Mouse (Mus musculus) limb, embryonic 13.5 days (tissue): ENCODE results near the gene Necap1. TPM values are rescaled to one million over a fixed set of nuclear protein-coding genes. Genes with fewer than 3 reads are reported as not detected.
A peak's percentile ranks its signal among the peaks of the same experiment; 100 is the strongest.

Experiments
- ATAC-seq: fragments of 200-750 bp; cut with Nextera tagmentation; 2 replicates; pipeline ENCODE4 v1.8.0; 2017; ENCODE audit warnings: low read depth, moderate number of reproducible peaks, moderate TSS enrichment; ENCODE audit not compliant: low FRiP score
- H3K27ac ChIP-seq: fragments of 300-500 bp; sonication (generic); 2 replicates; pipeline ENCODE4 v1.5.1; 2015; ENCODE audit warnings: inconsistent platforms, mild to moderate bottlenecking, moderate library complexity
- H3K27me3 ChIP-seq: fragments of 300-500 bp; sonication (generic); 2 replicates; pipeline ENCODE4 v1.6.1; 2015; ENCODE audit warnings: mild to moderate bottlenecking, inconsistent platforms
- H3K36me3 ChIP-seq: fragments of 300-500 bp; sonication (generic); 2 replicates; pipeline ENCODE4 v1.6.1; 2015; ENCODE audit warnings: inconsistent platforms, mild to moderate bottlenecking, moderate library complexity
- H3K4me1 ChIP-seq: fragments of 300-500 bp; sonication (generic); 2 replicates; pipeline ENCODE4 v1.6.1; 2015; ENCODE audit warnings: inconsistent platforms
- H3K4me2 ChIP-seq: fragments of 300-500 bp; sonication (generic); replicated peaks from 2 replicates; pipeline ENCODE4 v1.6.1; 2015; ENCODE audit warnings: inconsistent platforms, mild to moderate bottlenecking, moderate library complexity
- H3K4me3 ChIP-seq: fragments of 300-500 bp; sonication (generic); 2 replicates; pipeline ENCODE4 v1.5.1; 2015; ENCODE audit warnings: moderate library complexity, mild to moderate bottlenecking, inconsistent platforms
- H3K9ac ChIP-seq: fragments of 300-500 bp; sonication (generic); 2 replicates; pipeline ENCODE4 v1.6.1; 2015; ENCODE audit warnings: mild to moderate bottlenecking, inconsistent platforms
- H3K9me3 ChIP-seq: fragments of 300-500 bp; sonication (generic); 2 replicates; pipeline ENCODE4 v1.6.1; 2016; ENCODE audit warnings: inconsistent platforms
- WGBS: fragments of 180-500 bp; shearing (Covaris S2); methylation state at CpG from one replicate; pipeline ENCODE4 v1.1.7; 2015; 5-methylcytosine and 5-hydroxymethylcytosine counted together
- polyA plus RNA-seq: library from polyadenylated mRNA; unstranded; fragments of >200 nt; fragmentation: Nextera tagmentation; extraction: Ambion mirVana; gene quantifications from 2 replicates; pipeline ENCODE4 v1.2.1, GENCODE M21; 2015

Necap1 gene
- polyA plus RNA-seq, result 69.2 and 72.4 TPM in 2 replicates

- peak within 1 kb of the TSS; percentile 67 for H3K4me2 ChIP-seq
- peak; percentile 96 for ATAC-seq
- WGBS, result 7% methylated on average over 43 of the region's 43 CpGs
- peak within 1 kb of the TSS; percentile 87 for H3K9ac ChIP-seq
- H3K27ac ChIP-seq, result peak within 1 kb of the TSS; percentile 86
- 0 out of 2 replicates have a peak, but pooled peaks cover 5% of the 10 kb centered on the region for H3K27me3 ChIP-seq
- H3K9me3 ChIP-seq, result no peaks in the 10 kb centered on the region
- peaks cover 25% of the 10 kb centered on the region for H3K36me3 ChIP-seq
- peak within 1 kb of the TSS; percentile 83 for H3K4me3 ChIP-seq
- peaks cover 16% of the 10 kb centered on the region for H3K4me1 ChIP-seq
Measured at GRCm38 (mm10) chr6:122873871-122874719, at the start of gene Necap1. Gene Necap1 (plus strand): TSS chr6:122874474.

GRCm38 (mm10) chr6:122825166-122825565 lies 49.1 kb upstream of the Necap1 start:
- 93% methylated on average over 9 of the region's 9 CpGs for WGBS
- ATAC-seq, result no peak
- Histone ChIP-seq H3K9ac (no peak overlapping the region), H3K36me3 (peaks cover 24% of the 10 kb centered on the region), H3K27me3 (no peaks in the 10 kb centered on the region), H3K4me1 (peaks cover 57% of the 10 kb centered on the region), H3K27ac (no peak overlapping the region), H3K9me3 (no peaks in the 10 kb centered on the region), H3K4me2 (peak overlapping the region; percentile 82), H3K4me3 (no peak overlapping the region)

- Histone ChIP-seq H3K9me3 (no peaks in the 10 kb centered on the region), H3K27ac (peak overlapping the region; percentile 61; the same call in 1 of the 2 replicates), H3K27me3 (no peaks in the 10 kb centered on the region), H3K4me1 (peaks cover 48% of the 10 kb centered on the region), H3K4me3 (peak overlapping the region; percentile 45), H3K9ac (peak overlapping the region; percentile 63), H3K4me2 (peak overlapping the region; percentile 82), H3K36me3 (peaks cover 34% of the 10 kb centered on the region)
- WGBS, result 3% methylated on average over 29 of the region's 29 CpGs
- peak; percentile 71 for ATAC-seq
Measured at GRCm38 (mm10) chr6:122825923-122826742, 48.1 kb upstream of the Necap1 start.

- ATAC-seq, result no peak
- no peak overlapping the region for H3K4me3 ChIP-seq
- H3K27me3 ChIP-seq, result no peaks in the 10 kb centered on the region
- H3K9ac ChIP-seq, result no peak overlapping the region
- H3K27ac ChIP-seq, result no peak overlapping the region
- H3K4me2 ChIP-seq, result no peak overlapping the region
- no peaks in the 10 kb centered on the region for H3K9me3 ChIP-seq
- H3K4me1 ChIP-seq, result peaks cover 32% of the 10 kb centered on the region
- WGBS, result 43% methylated on average over 13 of the region's 13 CpGs
- H3K36me3 ChIP-seq, result peaks cover 44% of the 10 kb centered on the region
Measured at GRCm38 (mm10) chr6:122828086-122828485, 46.2 kb upstream of the Necap1 start.

GRCm38 (mm10) chr6:122832880-122833279 lies 41.4 kb upstream of the Necap1 start:
- no peak overlapping the region for H3K4me3 ChIP-seq
- H3K27me3 ChIP-seq, result no peaks in the 10 kb centered on the region
- H3K27ac ChIP-seq, result no peak overlapping the region
- no peaks in the 10 kb centered on the region for H3K9me3 ChIP-seq
- WGBS, result 80% methylated on average over 7 of the region's 7 CpGs
- no peaks in the 10 kb centered on the region for H3K4me1 ChIP-seq
- H3K4me2 ChIP-seq, result no peak overlapping the region
- no peak overlapping the region for H3K9ac ChIP-seq
- no peak for ATAC-seq
- H3K36me3 ChIP-seq, result peaks cover 92% of the 10 kb centered on the region

GRCm38 (mm10) chr6:122834365-122834764 lies 39.9 kb upstream of the Necap1 start:
- H3K27ac ChIP-seq, result no peak overlapping the region
- no peaks in the 10 kb centered on the region for H3K4me1 ChIP-seq
- no peak for ATAC-seq
- H3K9me3 ChIP-seq, result no peaks in the 10 kb centered on the region
- H3K36me3 ChIP-seq, result peaks cover 95% of the 10 kb centered on the region
- WGBS, result 65% methylated on average over 4 of the region's 4 CpGs
- no peak overlapping the region for H3K4me2 ChIP-seq
- H3K9ac ChIP-seq, result no peak overlapping the region
- H3K27me3 ChIP-seq, result no peaks in the 10 kb centered on the region
- no peak overlapping the region for H3K4me3 ChIP-seq

GRCm38 (mm10) chr6:122836974-122837373 lies 37.3 kb upstream of the Necap1 start:
- no peak overlapping the region for H3K27ac ChIP-seq
- peaks cover 98% of the 10 kb centered on the region for H3K36me3 ChIP-seq
- H3K4me2 ChIP-seq, result no peak overlapping the region
- no peaks in the 10 kb centered on the region for H3K9me3 ChIP-seq
- no peak overlapping the region for H3K9ac ChIP-seq
- H3K4me3 ChIP-seq, result no peak overlapping the region
- H3K27me3 ChIP-seq, result no peaks in the 10 kb centered on the region
- WGBS, result 94% methylated on average over 3 of the region's 3 CpGs
- H3K4me1 ChIP-seq, result no peaks in the 10 kb centered on the region
- ATAC-seq, result no peak

GRCm38 (mm10) chr6:122837539-122837938 lies 36.7 kb upstream of the Necap1 start:
- Histone ChIP-seq H3K9me3 (no peaks in the 10 kb centered on the region), H3K27me3 (no peaks in the 10 kb centered on the region), H3K27ac (no peak overlapping the region), H3K9ac (no peak overlapping the region), H3K36me3 (peaks cover 99% of the 10 kb centered on the region), H3K4me2 (no peak overlapping the region), H3K4me3 (no peak overlapping the region), H3K4me1 (no peaks in the 10 kb centered on the region)
- ATAC-seq, result no peak
- 92% methylated on average over 5 of the region's 5 CpGs for WGBS

GRCm38 (mm10) chr6:122843759-122844158 lies 30.5 kb upstream of the Necap1 start:
- no peaks in the 10 kb centered on the region for H3K27me3 ChIP-seq
- ATAC-seq, result no peak
- no peaks in the 10 kb centered on the region for H3K9me3 ChIP-seq
- H3K9ac ChIP-seq, result no peak overlapping the region
- WGBS, result 70% methylated on average over 6 of the region's 6 CpGs
- H3K4me1 ChIP-seq, result no peaks in the 10 kb centered on the region
- peaks cover 75% of the 10 kb centered on the region for H3K36me3 ChIP-seq
- no peak overlapping the region for H3K27ac ChIP-seq
- no peak overlapping the region for H3K4me2 ChIP-seq
- H3K4me3 ChIP-seq, result no peak overlapping the region

GRCm38 (mm10) chr6:122852696-122853095 lies 21.6 kb upstream of the Necap1 start:
- no peak overlapping the region for H3K27ac ChIP-seq
- no peak for ATAC-seq
- H3K9me3 ChIP-seq, result no peaks in the 10 kb centered on the region
- 71% methylated on average over 2 of the region's 2 CpGs for WGBS
- no peak overlapping the region for H3K4me2 ChIP-seq
- no peaks in the 10 kb centered on the region for H3K27me3 ChIP-seq
- no peak overlapping the region for H3K9ac ChIP-seq
- no peak overlapping the region for H3K4me3 ChIP-seq
- no peaks in the 10 kb centered on the region for H3K36me3 ChIP-seq
- no peaks in the 10 kb centered on the region for H3K4me1 ChIP-seq

- H3K27ac ChIP-seq, result no peak overlapping the region
Measured at GRCm38 (mm10) chr6:122854552-122854951, 19.7 kb upstream of the Necap1 start.

GRCm38 (mm10) chr6:122855955-122856354 lies 18.3 kb upstream of the Necap1 start, which contains the start of gene C3ar1:
Gene C3ar1 (minus strand): TSS chr6:122856161.
- 75% methylated on average over 7 of the region's 7 CpGs for WGBS
- Histone ChIP-seq H3K4me2 (no peak within 1 kb of the TSS), H3K9me3 (0 out of 2 replicates have a peak, but pooled peaks cover 4% of the 10 kb centered on the region), H3K4me3 (no peak within 1 kb of the TSS), H3K9ac (no peak within 1 kb of the TSS), H3K27me3 (no peaks in the 10 kb centered on the region), H3K27ac (no peak within 1 kb of the TSS), H3K4me1 (no peaks in the 10 kb centered on the region), H3K36me3 (no peaks in the 10 kb centered on the region)
- ATAC-seq, result no peak

More at GRCm38 (mm10) chr6:122854552-122854951, 19.7 kb upstream of the Necap1 start:
- Histone ChIP-seq H3K9ac (no peak overlapping the region), H3K4me2 (no peak overlapping the region), H3K9me3 (0 out of 2 replicates have a peak, but pooled peaks cover 4% of the 10 kb centered on the region), H3K4me3 (no peak overlapping the region), H3K4me1 (no peaks in the 10 kb centered on the region), H3K36me3 (no peaks in the 10 kb centered on the region), H3K27me3 (no peaks in the 10 kb centered on the region)
- WGBS, result 79% methylated on average over 12 of the region's 12 CpGs
- ATAC-seq, result no peak
